Mouse (Mus musculus): ENCODE measurements around the gene Slx4ip. TPM values are rescaled to one million over a fixed set of nuclear protein-coding genes. Genes with fewer than 3 reads are reported as not detected.

Gene Slx4ip
- total RNA-seq, 2 experiments from 2014 or later: 6.2 to 8.3 TPM

- ATAC-seq (replicated peaks; ENCODE audit: poor library complexity): no peak
Observed at GRCm38 (mm10) chr2:136946297-136946696, 55.3 kb downstream of the Slx4ip start.

GRCm38 (mm10) chr2:136947500-136947899, 56.5 kb downstream of the Slx4ip start:
- no peak for ATAC-seq (replicated peaks; ENCODE audit: poor library complexity)

DNA sequence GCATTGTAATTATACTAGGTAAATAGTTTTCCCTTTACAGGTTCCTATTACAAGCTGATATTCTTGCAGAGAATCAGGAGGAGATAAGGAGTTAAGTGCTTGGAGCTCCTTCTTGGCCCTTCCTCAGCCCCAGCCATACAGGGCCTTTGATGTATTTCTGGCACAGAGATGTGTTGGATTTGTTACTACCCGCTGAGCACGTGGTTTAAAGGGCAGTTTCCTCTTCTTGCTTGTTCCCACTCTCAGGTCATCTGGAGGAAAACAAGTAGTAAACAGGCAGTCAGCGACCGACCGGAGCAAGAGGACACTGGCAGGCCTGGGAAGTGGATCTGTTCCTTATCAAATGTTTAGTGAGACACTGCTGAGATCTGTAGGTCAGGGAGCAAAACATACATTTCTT, 56.9 kb downstream of the Slx4ip start:
- peak; percentile 23; the same call in 1 of the 2 replicates for ATAC-seq (replicated peaks; ENCODE audit: poor library complexity)

- peak; percentile 61 for ATAC-seq (replicated peaks; ENCODE audit: poor library complexity)
Observed at GRCm38 (mm10) chr2:136952238-136952637, 61.2 kb downstream of the Slx4ip start.

DNA sequence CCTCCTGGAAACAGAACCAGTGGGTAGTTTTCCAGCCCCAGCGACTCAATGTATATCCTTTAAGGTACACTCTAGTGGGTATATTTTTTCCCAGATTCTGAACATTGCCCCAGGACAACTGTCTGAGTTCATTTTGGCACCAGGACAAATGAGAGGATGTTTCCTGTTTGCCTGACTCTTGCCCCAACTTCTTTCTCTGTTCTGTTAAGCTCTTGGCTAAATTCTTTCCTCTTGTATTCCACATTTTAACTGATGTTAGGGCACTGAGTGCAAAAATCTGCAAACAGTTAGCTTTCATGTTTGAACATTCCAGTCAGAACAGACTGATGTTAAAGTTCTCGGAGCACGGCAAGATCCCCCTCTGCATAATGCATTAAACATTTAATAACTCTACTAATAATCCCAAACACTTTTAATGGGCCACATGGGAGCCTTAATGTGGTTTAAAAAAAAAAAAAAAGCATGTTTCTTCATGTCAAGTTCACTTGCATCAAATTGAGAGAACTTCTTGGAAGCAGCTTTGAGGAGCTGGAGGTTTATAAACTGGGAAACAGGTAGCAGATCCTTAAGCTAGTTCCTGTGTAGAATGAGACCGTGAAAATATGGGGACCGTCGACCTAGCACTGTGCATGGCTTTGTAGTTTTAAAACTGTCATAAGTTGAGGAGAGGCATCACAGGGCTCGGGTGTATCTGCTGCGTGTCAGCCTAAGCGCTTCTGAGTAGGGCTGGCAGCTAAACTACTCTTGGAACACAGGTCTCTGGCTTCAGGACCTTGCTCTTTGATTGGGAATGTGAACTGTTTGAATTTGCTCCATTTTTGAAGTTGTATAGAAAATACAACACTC, 64.9 kb downstream of the Slx4ip start:
- no peak for ATAC-seq (replicated peaks; ENCODE audit: poor library complexity)

GRCm38 (mm10) chr2:136958697-136959096, 67.7 kb downstream of the Slx4ip start:
- no peak for ATAC-seq (replicated peaks; ENCODE audit: poor library complexity)

DNA sequence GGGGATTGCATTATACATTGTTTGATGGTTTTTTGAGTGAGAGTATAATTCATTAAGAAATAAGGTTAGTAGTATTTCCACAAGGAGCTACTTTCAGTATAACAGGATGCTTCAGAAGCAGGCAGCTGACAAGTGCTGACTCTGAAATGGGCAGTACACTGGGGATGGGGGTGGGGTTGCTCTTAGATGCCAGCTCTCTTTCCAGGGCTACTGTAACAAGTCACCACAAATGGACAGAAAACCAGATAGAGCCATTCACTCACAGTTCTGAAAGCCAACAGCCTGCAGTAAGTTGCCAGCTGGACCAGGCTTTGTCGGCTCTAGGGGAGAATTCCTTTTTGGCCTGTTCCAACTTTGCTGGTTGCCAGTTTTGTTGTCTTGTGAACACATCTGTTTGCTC, 84.8 kb downstream of the Slx4ip start:
- no peak for ATAC-seq (replicated peaks; ENCODE audit: poor library complexity)

DNA sequence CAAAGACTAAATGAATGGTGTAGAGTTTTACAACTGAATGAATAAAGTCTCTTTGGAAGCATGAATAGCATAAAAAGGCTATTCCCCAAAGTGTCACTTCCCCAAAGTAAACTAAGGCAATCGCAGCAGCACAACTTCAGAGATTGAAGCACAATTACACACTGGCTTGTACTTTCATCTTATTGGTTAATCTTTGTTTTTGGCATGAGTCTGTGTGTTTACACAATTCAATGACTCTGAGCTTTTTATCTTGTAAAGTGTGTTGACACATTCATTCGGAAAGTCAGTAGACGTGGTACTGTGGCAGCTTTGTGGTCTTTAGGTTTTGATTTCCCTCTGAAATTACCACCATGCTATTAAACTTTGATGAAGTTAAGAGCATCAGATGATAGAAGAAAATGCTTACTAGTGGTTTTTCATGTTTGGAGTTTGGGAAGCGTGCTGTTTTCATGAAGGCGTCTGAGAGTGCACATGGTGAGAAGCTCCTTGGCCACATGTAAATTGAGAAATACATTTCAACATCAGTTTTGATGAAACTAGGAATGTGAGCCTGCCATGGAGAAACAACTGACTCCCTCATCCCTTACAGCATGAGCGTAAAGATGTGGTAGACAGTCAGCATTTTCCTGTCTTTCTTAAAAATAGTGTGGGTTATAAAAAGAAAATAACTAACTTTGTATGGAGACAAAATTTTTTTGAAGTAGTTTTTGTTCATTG, 88.2 kb downstream of the Slx4ip start:
- ATAC-seq (replicated peaks; ENCODE audit: poor library complexity): peak; percentile 70

DNA sequence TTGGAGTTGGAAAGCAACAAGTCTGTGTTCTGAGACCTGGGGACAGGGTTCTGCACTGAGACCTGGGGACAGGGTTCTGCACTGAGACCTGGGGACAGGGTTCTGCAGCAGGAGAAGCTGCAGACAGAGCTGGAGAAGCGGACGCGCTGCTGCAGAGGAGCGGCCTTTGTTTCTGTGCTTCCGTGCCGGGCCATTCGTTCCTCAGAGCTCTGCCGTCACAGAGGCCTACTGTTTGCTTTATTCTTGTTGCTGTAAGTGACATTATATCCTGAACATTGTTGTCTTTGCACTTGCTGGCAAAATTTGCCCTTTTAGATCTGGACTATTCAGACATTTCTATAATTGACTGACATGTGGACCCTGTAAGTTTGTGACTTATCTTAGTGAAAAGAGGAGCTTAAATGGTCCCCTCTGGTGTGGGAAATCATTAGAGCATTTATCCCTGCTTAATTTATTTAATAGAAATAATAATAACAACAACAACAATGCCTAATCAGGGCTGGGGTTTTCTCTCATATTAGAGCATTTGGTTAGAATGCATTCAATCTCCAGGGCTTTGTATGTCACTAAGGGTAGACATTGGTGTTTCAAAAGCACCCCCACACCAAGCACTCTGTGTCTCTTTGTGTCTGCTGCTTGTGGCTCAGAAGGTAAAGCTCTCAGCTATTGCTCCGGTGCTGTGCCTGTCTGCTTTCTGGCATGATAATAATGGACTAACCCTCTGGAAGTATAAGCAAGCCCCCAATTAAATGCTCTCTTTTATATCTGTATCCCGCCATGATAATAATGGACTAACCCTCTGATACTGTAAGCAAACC, 90.3 kb downstream of the Slx4ip start:
- ATAC-seq (replicated peaks; ENCODE audit: poor library complexity): no peak

DNA sequence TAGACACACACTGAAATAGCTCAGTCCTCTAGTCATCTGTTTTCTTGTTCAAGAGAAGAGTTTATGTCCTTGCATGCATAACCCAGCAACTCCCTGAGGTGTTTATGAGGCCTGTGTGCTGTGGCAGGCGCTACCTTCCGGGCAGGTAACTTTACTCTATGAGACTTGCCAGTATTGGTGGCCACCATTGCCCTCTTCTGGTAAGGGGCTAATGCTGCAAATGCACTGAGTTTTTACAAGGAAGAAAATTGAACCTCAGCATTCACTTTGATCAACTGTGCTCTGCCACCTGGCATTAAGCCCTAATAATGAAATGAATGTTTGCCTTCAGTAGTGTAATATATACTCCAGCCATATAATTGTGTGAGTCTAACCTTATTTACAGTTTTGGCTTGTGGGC, 92.9 kb downstream of the Slx4ip start:
- ATAC-seq (replicated peaks; ENCODE audit: poor library complexity): 0 out of 2 replicates have a peak, but pooled peaks have one; percentile 21

GRCm38 (mm10) chr2:136985998-136986730, 95.1 kb downstream of the Slx4ip start:
- ATAC-seq (replicated peaks; ENCODE audit: poor library complexity): no peak

DNA sequence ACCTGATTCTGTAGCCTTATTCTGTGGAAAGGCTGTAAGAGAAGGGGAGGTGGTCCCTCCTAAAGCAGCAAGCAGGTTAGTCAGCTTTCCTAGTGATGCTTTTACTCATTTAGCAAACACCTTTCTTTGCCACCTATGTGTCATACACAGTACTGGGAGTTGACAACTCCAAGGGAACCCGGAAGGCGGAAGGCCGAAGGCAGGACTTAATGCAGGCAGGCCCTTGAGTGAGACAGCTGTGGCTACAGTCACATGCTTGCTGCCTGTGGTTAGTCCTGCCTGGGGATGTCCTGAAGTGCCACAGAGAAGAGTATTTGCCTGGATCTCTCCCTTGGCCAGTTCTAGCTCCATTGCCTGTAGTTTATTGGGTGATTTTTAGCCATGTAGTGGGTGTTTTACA, 102.1 kb downstream of the Slx4ip start:
- ATAC-seq (replicated peaks; ENCODE audit: poor library complexity): no peak

GRCm38 (mm10) chr2:136997104-136997503, 106.1 kb downstream of the Slx4ip start:
- peak; percentile 49; the same call in 1 of the 2 replicates for ATAC-seq (replicated peaks; ENCODE audit: poor library complexity)

- ATAC-seq (replicated peaks; ENCODE audit: poor library complexity): peak; percentile 74
Observed at GRCm38 (mm10) chr2:137002031-137002430, 111.0 kb downstream of the Slx4ip start.

DNA sequence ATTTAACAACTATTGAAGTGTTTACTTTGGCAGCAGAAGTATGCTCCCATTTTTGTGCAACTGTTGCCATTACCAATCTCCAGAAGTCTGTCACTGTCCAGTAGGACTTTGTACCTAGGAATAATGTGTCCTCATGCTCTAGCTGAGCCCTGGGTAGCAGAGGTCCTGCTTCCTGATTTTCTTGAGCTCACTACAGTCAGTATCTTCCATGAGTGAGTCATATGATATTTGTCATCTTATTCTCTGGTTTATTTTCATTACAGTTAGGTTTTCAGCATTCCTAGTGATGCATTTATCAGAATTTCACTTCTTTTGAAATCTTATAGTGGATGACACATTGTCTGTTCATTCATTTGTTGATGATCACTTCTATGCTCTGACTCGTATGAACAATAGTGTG, 115.6 kb downstream of the Slx4ip start:
- no peak for ATAC-seq (replicated peaks; ENCODE audit: poor library complexity)

- no peak for ATAC-seq (replicated peaks; ENCODE audit: poor library complexity)
Observed at GRCm38 (mm10) chr2:137011980-137012379, 121.0 kb downstream of the Slx4ip start.

GRCm38 (mm10) chr2:137013151-137013550, 122.1 kb downstream of the Slx4ip start:
- no peak for ATAC-seq (replicated peaks; ENCODE audit: poor library complexity)

DNA sequence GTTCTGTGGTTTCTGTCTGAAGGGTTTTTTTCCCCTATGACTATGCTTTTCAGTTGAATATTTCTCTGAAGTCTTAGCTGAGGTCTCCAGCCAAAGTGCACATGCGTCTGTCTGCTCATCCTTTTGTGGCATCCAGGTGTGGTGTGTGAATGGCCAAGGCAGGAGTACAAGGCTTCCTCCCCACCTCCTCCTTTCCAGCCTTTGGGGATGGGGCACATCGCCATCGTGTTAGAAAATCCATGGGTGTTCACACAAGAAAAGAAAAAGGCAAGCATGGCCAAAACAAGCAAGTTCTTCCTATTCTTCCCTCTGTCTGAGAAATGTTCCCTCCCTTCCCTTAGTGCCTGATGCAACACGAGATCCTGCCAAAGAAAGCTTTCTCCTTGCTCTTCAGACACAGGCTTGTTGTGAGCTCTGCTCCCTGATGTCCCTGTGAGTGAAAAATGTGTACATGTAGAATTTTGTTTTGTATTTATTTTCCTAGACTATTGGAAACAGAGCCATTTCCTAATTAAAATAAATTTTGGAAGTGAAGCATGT, 122.9 kb downstream of the Slx4ip start:
- ATAC-seq (replicated peaks; ENCODE audit: poor library complexity): no peak

DNA sequence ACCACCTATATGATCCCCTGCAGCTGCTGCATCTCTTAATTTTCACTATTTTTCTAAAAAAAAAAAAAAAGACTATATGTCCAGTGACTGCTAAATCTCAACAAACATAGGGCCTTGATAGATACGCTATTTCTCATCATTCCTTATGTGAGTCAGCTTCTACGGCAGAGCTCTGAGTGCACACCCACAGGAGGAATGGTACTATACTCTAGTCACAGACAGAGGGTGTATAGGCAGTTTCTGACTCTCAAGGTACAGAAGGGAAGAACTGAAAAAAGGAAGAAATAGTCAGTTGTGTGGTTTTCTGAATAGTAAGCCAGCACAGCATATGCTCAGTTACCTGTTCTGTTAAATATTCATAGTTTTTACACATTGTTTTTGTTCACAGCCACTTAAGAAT, 123.4 kb downstream of the Slx4ip start:
- ATAC-seq (replicated peaks; ENCODE audit: poor library complexity): no peak

DNA sequence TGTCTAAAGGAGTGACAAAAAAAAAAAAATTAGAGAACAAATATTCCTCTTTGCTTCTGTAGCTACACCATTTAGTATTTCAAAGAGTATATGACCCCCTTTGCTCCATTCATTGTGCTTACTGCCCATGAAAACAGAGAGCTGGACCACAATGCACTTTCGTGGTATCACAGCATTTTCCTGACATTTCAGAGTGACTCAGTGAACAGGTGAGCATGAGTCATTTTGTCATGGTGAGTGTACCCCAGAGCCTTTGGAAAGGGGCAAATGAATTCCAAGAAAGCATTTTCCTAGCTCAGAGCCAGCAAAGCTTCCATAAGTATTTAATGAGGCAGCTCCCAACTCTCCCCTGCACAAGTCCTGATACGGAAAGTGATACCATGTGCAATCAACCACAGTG, 153.1 kb downstream of the Slx4ip start:
- ATAC-seq (replicated peaks; ENCODE audit: poor library complexity): no peak
